Mouse (Mus musculus): ENCODE measurements at regions not wholly inside any gene's neighbourhood (a gene's known extent, or its start where the extent isn't known, plus 50 kb on each side); places are given as distances from the start of the nearest gene placed in this dataset.
"Not testable (repeated sequence)": the region's sequence is repeated elsewhere in the genome, so short reads cannot be mapped to it uniquely, and the experiment has no call there.

GRCm38 (mm10) chr8:52444366-52444765 lies 1067.2 kb upstream of the Aga start:
- DNase-seq (ENCODE audit: low read depth, low spot score), result peak; percentile 10

- not testable (repeated sequence) for DNase-seq (ENCODE audit: low read depth, low spot score)
These were observed 1059.8 kb upstream of the Aga start for GRCm38 (mm10) chr8:52451761-52452160.

- no peak for DNase-seq (ENCODE audit: low read depth, low spot score)
These were observed 1055.9 kb upstream of the Aga start for GRCm38 (mm10) chr8:52455617-52456016.

GRCm38 (mm10) chr8:52456271-52456670 lies 1055.3 kb upstream of the Aga start:
- no peak for DNase-seq (ENCODE audit: low read depth, low spot score)

GRCm38 (mm10) chr8:52502396-52502795 lies 1009.1 kb upstream of the Aga start:
- DNase-seq (ENCODE audit: low read depth, low spot score), result peak; percentile 72

GRCm38 (mm10) chr8:52511790-52512189 lies 999.7 kb upstream of the Aga start:
- DNase-seq (ENCODE audit: low read depth, low spot score), result no peak

- no peak for DNase-seq (ENCODE audit: low read depth, low spot score)
These were observed 968.2 kb upstream of the Aga start for GRCm38 (mm10) chr8:52543364-52543763.

- DNase-seq (ENCODE audit: low read depth, low spot score), result peak; percentile 60
These were observed 940.2 kb upstream of the Aga start for GRCm38 (mm10) chr8:52571166-52571832.
